7 mouse cellular contexts compared by ENCODE assay signal in genomic region chr3:67374360-67374778, GRCm38 (mm10). TPM values are rescaled to one million over a fixed set of nuclear protein-coding genes. Genes with fewer than 3 reads are reported as not detected.
DNase-seq lines count a peak whose midpoint lies in the region; ATAC-seq and TF ChIP-seq lines count a peak whose summit lies in the region.

No protein-coding gene starts in this region.

- no peaks in the 10 kb centered on the region for H3K36me3 ChIP-seq in lung, postnatal 0 days (ENCODE audit: insufficient read depth, low read length)
- H3K36me3 ChIP-seq in forebrain, embryonic 15.5 days, result no peaks in the 10 kb centered on the region
- H3K36me3 ChIP-seq in limb, embryonic 15.5 days, result no peaks in the 10 kb centered on the region
- H3K36me3 ChIP-seq in stomach, embryonic 16.5 days (ENCODE audit: control insufficient read depth, insufficient read depth, low read length), result no peaks in the 10 kb centered on the region

- TF ChIP-seq EP300 in lung, postnatal 0 days (IDR thresholded peaks at IDR 0.05), result no peak

- peak overlapping the region; percentile 36 for H3K4me3 ChIP-seq in lung, postnatal 0 days (ENCODE audit: low read depth, low read length)
- H3K4me3 ChIP-seq in forebrain, embryonic 15.5 days, result peak overlapping the region; percentile 60
- H3K4me3 ChIP-seq in limb, embryonic 15.5 days, result peak overlapping the region; percentile 50
- peak overlapping the region; percentile 57 for H3K4me3 ChIP-seq in stomach, embryonic 16.5 days (replicated peaks; ENCODE audit: low read length)

- no peaks in the 10 kb centered on the region for H3K27me3 ChIP-seq in lung, postnatal 0 days (replicated peaks; ENCODE audit: insufficient read depth, low read length)
- peaks cover 20% of the 10 kb centered on the region for H3K27me3 ChIP-seq in forebrain, embryonic 15.5 days
- peaks cover 12% of the 10 kb centered on the region for H3K27me3 ChIP-seq in limb, embryonic 15.5 days
- H3K27me3 ChIP-seq in stomach, embryonic 16.5 days (ENCODE audit: control insufficient read depth, insufficient read depth, low read length), result peaks cover 5% of the 10 kb centered on the region; the same call in 1 of the 2 replicates

- 28% methylated on average over 7 of the region's 7 CpGs for WGBS in lung, postnatal 0 days
- 29% methylated on average over 7 of the region's 7 CpGs for WGBS in forebrain, embryonic 15.5 days
- 27% methylated on average over 7 of the region's 7 CpGs for WGBS in limb, embryonic 15.5 days
- 38% methylated on average over 7 of the region's 7 CpGs for WGBS in stomach, embryonic 16.5 days

- peak; percentile 16 for DNase-seq in lung, postnatal 0 days (ENCODE audit: low spot score)
- DNase-seq in lung, adult 18-20 months, result no peak
- no peak for DNase-seq in ovary, adult 18-20 months (ENCODE audit: low spot score)
- DNase-seq in kidney, adult 11 months, result no peak

- H3K27ac ChIP-seq in lung, postnatal 0 days (ENCODE audit: low read length), result no peak overlapping the region
- H3K27ac ChIP-seq in forebrain, embryonic 15.5 days (replicated peaks), result no peak overlapping the region
- no peak overlapping the region for H3K27ac ChIP-seq in limb, embryonic 15.5 days
- H3K27ac ChIP-seq in stomach, embryonic 16.5 days (ENCODE audit: low read length), result no peak overlapping the region

- H3K9me3 ChIP-seq in lung, postnatal 0 days (ENCODE audit: low read length), result no peaks in the 10 kb centered on the region
- H3K9me3 ChIP-seq in forebrain, embryonic 15.5 days, result no peaks in the 10 kb centered on the region
- H3K9me3 ChIP-seq in limb, embryonic 15.5 days, result no peaks in the 10 kb centered on the region
- no peaks in the 10 kb centered on the region for H3K9me3 ChIP-seq in stomach, embryonic 16.5 days (replicated peaks; ENCODE audit: control insufficient read depth, low read length)

- TF ChIP-seq CTCF in lung, postnatal 0 days (IDR thresholded peaks at IDR 0.05), result no peak

- no peaks in the 10 kb centered on the region for H3K4me1 ChIP-seq in lung, postnatal 0 days (ENCODE audit: insufficient read depth, low read depth, low read length)
- H3K4me1 ChIP-seq in forebrain, embryonic 15.5 days, result 0 out of 2 replicates have a peak, but pooled peaks cover 4% of the 10 kb centered on the region
- H3K4me1 ChIP-seq in limb, embryonic 15.5 days, result peaks cover 8% of the 10 kb centered on the region; the same call in 1 of the 2 replicates
- no peaks in the 10 kb centered on the region for H3K4me1 ChIP-seq in stomach, embryonic 16.5 days (ENCODE audit: control insufficient read depth, insufficient read depth, low read length)

- peak overlapping the region; percentile 62 for H3K4me2 ChIP-seq in lung, postnatal 0 days (replicated peaks; ENCODE audit: low read depth, low read length)
- H3K4me2 ChIP-seq in forebrain, embryonic 15.5 days (replicated peaks), result peak overlapping the region; percentile 93
- peak overlapping the region; percentile 89 for H3K4me2 ChIP-seq in limb, embryonic 15.5 days
- H3K4me2 ChIP-seq in stomach, embryonic 16.5 days (ENCODE audit: low read depth, low read length), result peak overlapping the region; percentile 96

- ATAC-seq in lung, postnatal 0 days, result peak; percentile 12; the same call in 1 of the 2 replicates
- ATAC-seq in forebrain, embryonic 15.5 days (replicated peaks), result peak; percentile 65
- ATAC-seq in limb, embryonic 15.5 days (ENCODE audit: insufficient number of reproducible peaks, low FRiP score, low TSS enrichment, low read depth), result no peak
- 0 out of 2 replicates have a peak, but pooled peaks have one; percentile 3 for ATAC-seq in stomach, embryonic 16.5 days (ENCODE audit: insufficient read depth, low FRiP score)

- H3K9ac ChIP-seq in lung, postnatal 0 days (replicated peaks; ENCODE audit: low read depth), result no peak overlapping the region
- H3K9ac ChIP-seq in forebrain, embryonic 15.5 days (replicated peaks), result peak overlapping the region; percentile 68
- H3K9ac ChIP-seq in limb, embryonic 15.5 days, result peak overlapping the region; percentile 47
- peak overlapping the region; percentile 71 for H3K9ac ChIP-seq in stomach, embryonic 16.5 days (ENCODE audit: low read length)

RNA-seq across cellular contexts. Expression of gene Mlf1, which starts 0.5 kb away (rescaled TPM):
- polyA plus RNA-seq in lung, postnatal 0 days (2015; fragmentation: Nextera tagmentation; extraction: Ambion mirVana), result 39.8 and 54.8 TPM in 2 replicates
- 13.7 and 19.7 TPM in 2 replicates for polyA plus RNA-seq in forebrain, embryonic 15.5 days (2015; fragmentation: Nextera tagmentation; extraction: Ambion mirVana)
- polyA plus RNA-seq in limb, embryonic 15.5 days (2015; fragmentation: Nextera tagmentation; extraction: Ambion mirVana), result 18.8 and 34.0 TPM in 2 replicates
- polyA plus RNA-seq in stomach, embryonic 16.5 days (2015; fragmentation: Nextera tagmentation; extraction: Ambion mirVana), result 11.6 and 21.6 TPM in 2 replicates

RNA-seq across cellular contexts. Expression of gene Gm17402, which starts 0.6 kb away (rescaled TPM):
- polyA plus RNA-seq in lung, postnatal 0 days (2015; fragmentation: Nextera tagmentation; extraction: Ambion mirVana), result not detected in 2 replicates
- not detected in 2 replicates for polyA plus RNA-seq in forebrain, embryonic 15.5 days (2015; fragmentation: Nextera tagmentation; extraction: Ambion mirVana)
- polyA plus RNA-seq in limb, embryonic 15.5 days (2015; fragmentation: Nextera tagmentation; extraction: Ambion mirVana), result not detected in 2 replicates
- not detected in 2 replicates for polyA plus RNA-seq in stomach, embryonic 16.5 days (2015; fragmentation: Nextera tagmentation; extraction: Ambion mirVana)

RNA-seq across cellular contexts. Expression of gene Gfm1, which starts 55.5 kb away (rescaled TPM):
- 23.9 and 24.3 TPM in 2 replicates for polyA plus RNA-seq in lung, postnatal 0 days (2015; fragmentation: Nextera tagmentation; extraction: Ambion mirVana)
- polyA plus RNA-seq in forebrain, embryonic 15.5 days (2015; fragmentation: Nextera tagmentation; extraction: Ambion mirVana), result 33.2 and 33.8 TPM in 2 replicates
- 35.5 and 41.5 TPM in 2 replicates for polyA plus RNA-seq in limb, embryonic 15.5 days (2015; fragmentation: Nextera tagmentation; extraction: Ambion mirVana)
- 42.7 and 45.9 TPM in 2 replicates for polyA plus RNA-seq in stomach, embryonic 16.5 days (2015; fragmentation: Nextera tagmentation; extraction: Ambion mirVana)
